Mouse (Mus musculus) v-Abl transformed pro-B cells (cell line): Measurements from ENCODE around the gene Tmem269.

Experiments used
- in situ Hi-C, 2 experiments: fragments of 400-800 bp; cut with MboI; formaldehyde crosslinking; loops; one replicate each; pipeline ENCODE4 v1.15.1; 2025; ENCODE audit not compliant: unreplicated experiment in 2 of 2

Tmem269 gene

DNA sequence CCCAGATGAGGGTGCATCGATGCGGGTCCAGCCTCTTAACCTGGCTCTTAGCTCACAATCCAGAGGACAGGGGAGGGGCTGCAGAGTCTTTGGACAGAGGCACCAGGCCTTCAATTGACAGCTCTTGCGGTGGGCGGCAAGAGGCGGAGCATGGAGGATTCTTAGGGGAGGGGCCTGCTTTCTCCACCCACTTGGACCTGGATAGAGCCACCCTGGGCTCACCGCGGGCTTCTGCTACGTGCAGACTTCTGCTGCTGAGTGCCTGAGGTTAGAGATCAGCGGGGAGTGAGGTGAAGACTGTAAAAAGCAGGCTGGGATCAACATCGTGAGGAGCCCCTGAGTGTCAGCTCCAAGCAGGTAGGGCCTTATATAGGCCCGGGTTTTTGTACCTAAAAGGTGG lies at the start of gene Tmem269:
Gene Tmem269 (minus strand): TSS at position 49 of the 400 bp plus-strand sequence.
- in situ Hi-C loops = no loop called here

DNA sequence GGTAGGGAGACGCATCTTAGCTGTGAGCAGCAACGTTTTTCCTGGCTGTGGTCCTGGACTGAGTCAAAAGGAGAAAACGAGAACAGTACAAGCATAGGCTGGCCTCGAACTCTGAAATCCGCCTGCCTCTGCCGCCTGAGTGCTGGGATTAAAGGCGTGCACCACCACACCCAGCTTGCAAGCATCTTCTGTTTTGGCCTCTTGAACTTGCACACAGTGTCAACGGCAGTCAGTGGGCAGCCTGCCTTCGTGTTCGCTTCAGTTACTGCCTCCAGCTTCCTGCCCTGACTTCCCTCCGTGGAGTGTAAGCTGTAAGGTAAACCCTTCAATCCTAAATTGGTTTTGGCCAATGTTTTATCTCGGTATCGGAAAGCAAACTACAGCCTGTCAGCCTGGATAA lies 48.6 kb upstream of the Tmem269 start:
- in situ Hi-C loops = no loop called here

DNA sequence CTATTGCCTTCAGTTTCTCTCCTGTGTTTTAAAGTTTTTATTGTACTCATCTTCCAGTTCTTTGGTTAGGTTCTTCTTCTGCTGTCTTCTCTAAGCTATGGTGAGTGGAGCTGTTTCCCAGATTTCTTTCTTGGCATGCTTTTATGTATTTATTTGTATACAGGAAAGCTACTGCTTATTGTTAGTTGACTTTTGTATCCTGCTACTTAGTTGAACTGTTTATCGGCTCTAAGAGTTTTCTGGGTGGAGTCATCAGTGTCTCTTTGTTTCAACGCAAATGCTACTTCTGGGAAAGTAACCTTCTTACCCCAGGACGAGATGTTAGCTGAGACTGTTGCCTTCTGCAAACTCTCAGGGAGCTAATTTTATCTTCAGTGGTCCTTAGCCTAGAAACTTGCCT lies 45.4 kb upstream of the Tmem269 start:
- in situ Hi-C loops = no loop called here

DNA sequence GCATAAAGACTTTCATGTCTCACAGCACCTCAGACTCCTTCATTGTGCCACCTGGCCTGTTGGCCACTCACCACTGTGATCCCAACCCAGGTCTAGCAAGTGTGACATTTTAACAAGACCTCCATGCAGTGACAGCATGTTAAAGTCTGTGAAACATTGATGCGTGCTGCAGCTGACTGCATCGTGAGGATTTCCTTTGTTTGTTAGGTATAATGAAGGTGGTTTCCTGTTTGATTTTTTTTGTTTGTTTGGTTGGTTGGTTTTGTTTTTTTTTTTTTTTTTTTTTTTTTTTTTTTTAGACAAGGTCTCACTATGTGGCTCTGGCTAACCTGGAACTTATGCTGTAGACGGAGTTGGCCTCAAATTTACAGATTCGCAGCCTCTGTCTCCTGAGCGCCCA lies 44.5 kb upstream of the Tmem269 start:
- in situ Hi-C loops = no loop called here

DNA sequence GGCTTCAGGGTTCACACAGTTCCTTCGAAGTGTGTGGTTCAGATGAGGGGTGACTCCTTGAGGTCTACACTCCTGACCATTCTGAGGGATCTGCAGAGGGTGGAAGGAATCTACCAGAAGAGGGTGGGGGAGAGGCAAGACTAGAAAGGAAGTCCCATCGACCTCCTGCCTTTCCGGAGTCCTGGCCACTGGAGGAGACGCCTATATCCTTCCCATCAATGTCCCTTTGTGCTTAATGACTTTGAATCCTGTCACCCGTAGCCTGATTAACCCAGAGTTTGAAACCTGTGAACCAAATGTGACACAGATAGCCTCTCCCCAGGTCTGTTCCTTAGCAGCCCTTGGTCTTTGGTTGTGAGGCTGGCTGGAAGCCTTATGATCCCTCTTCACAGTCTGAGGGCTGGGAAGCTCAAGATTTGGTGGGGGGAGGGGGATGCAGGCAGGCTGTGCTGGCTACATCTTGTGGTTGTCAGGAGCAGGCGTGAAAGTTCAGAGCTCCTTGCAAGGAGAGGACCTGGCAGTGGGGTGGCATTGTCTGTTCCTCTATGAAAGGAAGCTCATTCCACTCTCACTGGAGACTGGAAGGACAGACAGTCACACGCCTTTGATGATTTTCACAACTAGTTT lies 43.2 kb upstream of the Tmem269 start:
- in situ Hi-C loops = no loop called here

DNA sequence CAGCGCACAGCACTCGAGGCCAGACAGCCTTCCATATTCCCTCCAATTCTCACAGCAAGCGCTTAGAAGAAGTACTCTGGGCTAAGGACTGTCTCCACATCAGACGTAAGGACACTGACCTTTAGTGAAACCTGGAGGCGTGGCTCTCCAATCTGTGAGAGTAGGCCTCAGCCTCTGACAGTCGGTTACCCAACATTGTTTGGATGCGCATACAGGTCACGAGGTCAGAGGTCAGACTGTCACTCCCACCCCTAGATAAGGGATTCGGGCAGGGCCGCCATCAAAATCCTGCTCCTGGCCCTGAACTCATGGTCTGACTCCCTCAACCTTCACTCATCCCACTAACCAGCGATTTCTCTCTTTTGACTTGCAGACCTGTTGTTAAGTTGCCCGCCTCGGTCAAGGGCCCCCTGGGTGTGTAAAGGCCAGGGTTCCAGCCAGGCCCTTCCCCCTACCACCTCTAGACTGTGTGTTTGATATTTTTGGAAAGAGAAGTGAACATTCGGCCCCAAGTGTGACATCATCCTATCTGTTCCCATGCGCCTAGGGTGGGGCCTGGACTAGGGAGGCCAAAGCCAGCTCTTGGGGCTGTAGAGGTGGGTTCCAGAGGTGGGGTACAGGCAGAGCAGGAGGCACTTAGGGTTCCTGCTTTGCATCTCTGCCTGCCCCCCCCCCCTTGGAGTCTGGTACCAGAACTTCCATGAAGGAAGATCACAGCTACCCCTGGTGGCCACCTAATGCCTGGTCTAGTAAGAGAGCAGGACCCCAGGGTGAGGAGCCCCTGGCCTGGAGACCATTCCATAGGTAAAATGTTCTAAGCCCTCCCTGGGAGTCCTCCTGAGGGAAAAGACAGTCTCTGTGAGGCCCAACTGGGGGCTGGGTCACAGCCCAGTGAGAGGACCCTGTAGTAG lies 41.6 kb upstream of the Tmem269 start:
- in situ Hi-C loops = no loop called here

DNA sequence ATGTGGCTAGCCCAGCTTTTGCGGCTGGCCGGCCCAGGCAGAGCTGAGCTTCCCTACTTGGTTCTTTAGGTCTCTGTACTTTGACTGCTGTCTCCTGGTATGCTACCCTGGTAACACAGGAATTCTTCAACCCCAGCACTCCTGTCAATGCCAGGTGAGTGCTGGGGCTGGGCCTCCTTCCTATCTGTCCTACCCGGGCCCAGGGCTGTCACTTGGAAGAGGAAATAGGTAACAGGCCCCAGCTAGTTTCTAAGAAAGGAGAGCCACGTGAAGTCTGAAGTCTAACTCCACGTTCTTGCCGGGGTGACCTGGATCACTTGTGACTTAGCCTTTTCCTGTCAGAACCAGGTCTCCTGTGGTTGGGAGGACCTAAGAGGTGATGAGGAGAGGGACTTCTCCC lies 39.1 kb upstream of the Tmem269 start:
- in situ Hi-C loops = no loop called here

DNA sequence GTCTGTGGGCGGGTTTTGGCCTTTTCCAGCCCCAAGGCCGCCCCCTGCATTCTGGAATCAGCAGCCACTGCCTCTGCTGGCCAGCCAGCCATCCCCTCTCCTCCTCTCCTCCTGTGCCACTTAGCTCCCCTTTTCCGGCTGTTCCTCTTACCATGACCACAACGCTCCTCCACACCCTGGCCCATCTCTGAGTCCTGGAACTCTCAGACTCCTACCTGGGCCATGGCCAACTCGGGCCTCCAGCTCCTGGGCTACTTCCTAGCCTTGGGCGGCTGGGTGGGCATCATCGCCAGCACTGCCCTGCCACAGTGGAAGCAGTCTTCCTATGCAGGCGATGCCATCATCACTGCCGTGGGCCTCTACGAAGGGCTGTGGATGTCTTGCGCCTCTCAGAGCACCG lies 37.3 kb upstream of the Tmem269 start, which contains the start of gene Cldn19:
Gene Cldn19 (plus strand): TSS at position 64 of the 400 bp plus-strand sequence.
- in situ Hi-C loops = no loop called here

DNA sequence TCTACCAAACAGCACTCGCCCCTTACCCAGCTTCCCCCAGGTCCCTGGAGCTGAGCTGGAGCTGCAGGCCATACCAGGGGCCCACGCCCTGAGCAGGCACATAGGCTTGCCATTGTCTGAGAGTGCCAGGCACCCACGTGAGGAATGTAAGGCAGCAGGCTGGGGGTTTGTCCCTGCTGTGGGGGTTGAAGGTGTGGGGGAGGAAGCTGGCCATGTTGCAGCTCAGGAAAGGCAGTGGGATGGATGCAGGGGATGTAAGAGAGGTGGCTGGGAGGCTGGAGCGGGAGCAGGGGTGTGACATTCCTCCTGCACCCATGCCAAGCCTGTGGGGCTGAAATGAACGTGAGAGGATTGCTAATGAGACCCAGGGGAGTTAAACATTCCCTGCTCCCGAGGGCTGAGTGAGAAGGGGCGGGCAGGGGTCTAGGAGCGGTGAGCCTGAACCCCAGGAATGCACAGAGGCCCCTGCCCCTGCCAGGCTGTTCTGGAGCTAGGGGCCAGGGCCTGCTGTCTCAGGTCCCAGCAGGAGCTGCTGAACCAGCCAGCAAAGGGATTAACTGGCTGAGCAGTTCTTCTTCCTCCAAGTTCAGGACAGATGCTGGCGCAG lies 36.1 kb upstream of the Tmem269 start:
- in situ Hi-C loops = loop anchor here (5.0 kb wide), 2 partner anchors 88 to 543 kb away; no protein-coding TSS in a partner anchor

DNA sequence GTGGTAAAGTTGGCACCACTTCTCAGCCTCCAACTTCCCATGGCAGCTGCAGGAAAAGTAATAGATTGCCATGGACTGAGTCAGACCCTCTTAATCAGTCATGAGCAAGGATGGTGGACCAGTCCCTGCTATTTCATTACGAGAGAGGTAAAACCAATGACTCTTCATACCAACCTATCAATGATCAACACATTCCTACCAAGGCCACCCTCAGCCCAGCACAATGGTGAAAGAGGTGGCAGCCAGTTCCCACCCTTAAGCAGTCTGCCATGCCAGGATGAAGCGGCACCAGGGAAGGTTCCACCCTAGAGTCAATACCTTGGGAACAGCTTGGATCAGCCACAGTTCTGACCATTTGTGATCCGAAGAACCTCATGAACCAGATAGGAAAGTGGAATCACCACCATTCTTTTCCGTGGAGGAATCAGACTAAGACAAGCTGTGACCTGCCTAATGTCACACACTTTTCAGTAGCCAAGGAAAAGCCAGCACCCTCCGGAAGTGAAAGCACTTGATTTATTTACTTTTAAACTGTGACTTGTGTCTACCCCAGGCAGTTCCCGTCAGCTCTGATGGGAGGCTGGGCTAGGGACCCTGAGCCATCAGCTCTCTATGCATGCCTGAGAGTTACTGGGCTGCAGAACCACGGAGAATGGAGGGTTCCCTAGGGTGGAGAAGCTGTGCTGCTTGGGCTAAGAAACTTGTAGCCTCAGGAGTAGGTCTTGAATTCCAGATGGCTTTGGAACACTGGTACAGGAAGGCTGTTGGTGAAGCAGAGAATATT lies 34.2 kb upstream of the Tmem269 start:
- in situ Hi-C loops = loop anchor here (5.0 kb wide), 2 partner anchors 90 to 545 kb away; no protein-coding TSS in a partner anchor

DNA sequence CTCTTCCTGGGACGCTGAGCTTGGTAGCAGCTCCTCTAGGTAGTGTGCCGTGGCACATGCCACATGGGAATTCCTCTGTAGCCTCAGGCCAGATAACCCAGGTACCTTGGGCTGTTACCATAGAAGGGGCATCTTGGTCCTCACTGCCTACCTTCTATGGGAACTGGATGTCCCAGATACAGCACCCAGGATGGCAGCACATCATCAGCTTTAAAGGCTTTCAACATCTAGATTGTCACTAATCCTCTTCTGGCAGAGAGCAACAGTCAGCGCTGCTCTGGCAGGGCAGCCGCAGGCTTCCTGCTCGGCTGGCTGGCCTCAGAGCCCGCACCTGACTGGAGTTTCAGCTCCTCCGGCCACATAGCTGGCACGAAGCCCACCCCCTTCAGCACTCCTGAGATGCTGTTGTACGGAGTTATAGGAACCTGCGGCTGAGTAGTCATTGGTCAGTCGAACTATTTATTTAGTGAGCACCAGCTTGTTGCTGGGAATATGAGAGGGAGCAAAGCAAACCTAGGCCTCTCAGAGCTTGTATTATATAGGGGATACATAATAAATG lies 30.5 kb upstream of the Tmem269 start:
- in situ Hi-C loops = loop anchor here (5.0 to 10.0 kb wide), 10 partner anchors 94 to 879 kb away; partner anchors contain the start of genes Ccdc30 (in 1 of the 2), Foxj3 (in 1 of the 2), Frg2f1 (in 1 of the 2) and Guca2a (in 1 of the 2)

DNA sequence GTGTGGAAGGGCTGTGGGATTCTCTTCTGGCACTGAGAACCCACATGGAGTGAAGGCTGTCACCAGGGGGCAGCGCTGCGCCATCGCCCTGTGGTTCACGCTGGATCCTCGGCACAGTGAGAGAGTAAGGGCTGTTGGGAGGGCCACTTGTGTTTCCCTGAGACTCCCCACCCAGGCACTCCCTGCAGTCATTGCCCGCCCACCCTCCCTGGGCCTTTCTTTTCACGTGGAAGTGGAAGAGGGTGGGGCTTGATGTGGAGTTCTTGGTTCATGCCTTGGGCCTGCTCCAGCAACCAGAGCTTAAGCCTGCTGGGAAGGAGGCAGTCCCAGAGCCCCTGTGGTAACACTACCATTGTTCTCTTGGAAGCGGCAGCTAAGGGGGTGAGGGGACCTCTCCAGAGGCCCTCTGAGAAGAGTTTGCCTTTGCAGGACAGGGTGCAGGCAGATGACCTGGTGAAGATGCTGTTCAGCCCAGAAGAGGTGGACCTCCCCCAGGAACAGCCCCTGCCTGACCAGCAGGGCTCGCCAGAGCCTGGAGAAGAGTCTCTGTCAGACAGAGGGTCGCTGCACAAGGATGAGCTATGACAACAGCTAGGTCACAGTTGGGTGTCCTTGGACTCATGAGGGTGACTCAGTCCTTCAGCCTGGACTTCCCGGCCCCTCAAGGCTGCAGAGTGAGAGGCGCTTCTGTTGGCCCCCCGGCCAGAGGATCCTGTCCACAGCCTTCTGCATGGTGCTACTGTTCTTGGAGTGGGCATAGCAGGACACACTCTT lies 29.6 kb upstream of the Tmem269 start:
- in situ Hi-C loops = loop anchor here (5.0 to 10.0 kb wide), 10 partner anchors 95 to 880 kb away; partner anchors contain the start of genes Ccdc30 (in 1 of the 2), Foxj3 (in 1 of the 2), Frg2f1 (in 1 of the 2) and Guca2a (in 1 of the 2)

DNA sequence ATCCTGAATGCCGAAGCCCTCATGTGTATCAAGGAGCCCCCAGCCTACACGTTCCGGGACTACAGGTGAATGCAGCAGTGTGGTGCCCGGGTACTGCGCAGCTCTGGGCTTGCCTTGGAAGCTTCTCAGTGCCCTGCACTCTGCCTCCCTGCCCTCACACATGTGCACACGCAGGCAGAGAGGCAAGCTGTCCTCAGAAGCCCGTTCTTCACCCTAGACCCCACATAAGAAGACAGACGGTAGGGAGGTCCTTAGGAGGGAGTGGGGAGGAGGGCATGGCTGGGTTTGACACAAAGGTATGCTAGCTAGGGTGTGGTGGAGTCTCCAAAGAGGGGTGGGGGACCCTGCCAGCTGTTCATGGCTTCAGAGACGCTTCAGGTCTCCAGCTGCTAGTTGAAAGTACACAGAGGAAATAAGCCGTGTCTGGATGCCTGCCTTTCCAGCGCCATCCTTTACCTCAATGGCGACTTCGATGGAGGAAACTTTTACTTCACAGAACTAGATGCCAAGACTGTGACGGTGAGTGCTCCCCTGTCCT lies 28.7 kb upstream of the Tmem269 start:
- in situ Hi-C loops = loop anchor here (5.0 to 10.0 kb wide), 10 partner anchors 96 to 881 kb away; partner anchors contain the start of genes Ccdc30 (in 1 of the 2), Foxj3 (in 1 of the 2), Frg2f1 (in 1 of the 2) and Guca2a (in 1 of the 2)

DNA sequence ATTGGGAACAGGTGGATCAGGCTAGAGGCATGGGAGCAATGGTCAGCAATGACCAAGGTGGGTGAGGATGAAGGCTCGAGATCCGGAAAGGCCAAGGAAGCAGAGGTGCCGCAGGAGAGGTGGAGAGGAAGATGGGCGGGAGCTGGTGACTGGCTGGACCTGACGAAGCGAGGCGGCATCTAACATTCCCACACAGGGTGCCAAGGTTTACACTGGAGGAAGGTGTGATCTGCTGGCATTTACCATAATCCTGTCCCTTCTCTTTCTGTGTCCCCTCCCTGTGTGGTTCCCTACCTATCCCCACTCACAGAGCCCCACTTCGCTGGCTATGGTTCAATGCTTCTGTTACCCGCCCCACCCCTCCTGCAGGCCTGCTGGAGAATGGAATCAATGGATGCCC lies 27.9 kb upstream of the Tmem269 start:
- in situ Hi-C loops = loop anchor here (5.0 to 10.0 kb wide), 10 partner anchors 96 to 881 kb away; partner anchors contain the start of genes Ccdc30 (in 1 of the 2), Foxj3 (in 1 of the 2), Frg2f1 (in 1 of the 2) and Guca2a (in 1 of the 2)

DNA sequence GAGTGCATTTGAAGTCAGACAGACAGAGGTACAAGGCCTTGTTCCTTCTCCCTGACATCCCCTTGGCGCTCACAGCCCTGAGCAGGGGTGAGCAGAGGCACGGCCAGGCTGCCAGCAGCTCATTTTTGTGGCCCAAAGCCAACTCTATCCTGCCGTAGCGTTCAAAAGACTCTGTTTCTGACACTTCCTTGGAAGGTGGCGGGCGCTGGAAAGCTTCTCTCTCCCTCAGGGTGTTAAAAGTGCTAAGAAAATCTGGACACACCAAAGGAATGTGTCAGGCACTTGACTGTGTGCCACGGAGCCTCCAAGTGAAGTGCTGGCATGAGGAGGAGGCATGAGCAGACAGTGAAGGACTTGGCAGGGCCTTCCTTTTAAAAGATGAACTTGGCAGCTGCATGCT lies 27.5 kb upstream of the Tmem269 start:
- in situ Hi-C loops = loop anchor here (5.0 to 10.0 kb wide), 10 partner anchors 97 to 882 kb away; partner anchors contain the start of genes Ccdc30 (in 1 of the 2), Foxj3 (in 1 of the 2), Frg2f1 (in 1 of the 2) and Guca2a (in 1 of the 2)

DNA sequence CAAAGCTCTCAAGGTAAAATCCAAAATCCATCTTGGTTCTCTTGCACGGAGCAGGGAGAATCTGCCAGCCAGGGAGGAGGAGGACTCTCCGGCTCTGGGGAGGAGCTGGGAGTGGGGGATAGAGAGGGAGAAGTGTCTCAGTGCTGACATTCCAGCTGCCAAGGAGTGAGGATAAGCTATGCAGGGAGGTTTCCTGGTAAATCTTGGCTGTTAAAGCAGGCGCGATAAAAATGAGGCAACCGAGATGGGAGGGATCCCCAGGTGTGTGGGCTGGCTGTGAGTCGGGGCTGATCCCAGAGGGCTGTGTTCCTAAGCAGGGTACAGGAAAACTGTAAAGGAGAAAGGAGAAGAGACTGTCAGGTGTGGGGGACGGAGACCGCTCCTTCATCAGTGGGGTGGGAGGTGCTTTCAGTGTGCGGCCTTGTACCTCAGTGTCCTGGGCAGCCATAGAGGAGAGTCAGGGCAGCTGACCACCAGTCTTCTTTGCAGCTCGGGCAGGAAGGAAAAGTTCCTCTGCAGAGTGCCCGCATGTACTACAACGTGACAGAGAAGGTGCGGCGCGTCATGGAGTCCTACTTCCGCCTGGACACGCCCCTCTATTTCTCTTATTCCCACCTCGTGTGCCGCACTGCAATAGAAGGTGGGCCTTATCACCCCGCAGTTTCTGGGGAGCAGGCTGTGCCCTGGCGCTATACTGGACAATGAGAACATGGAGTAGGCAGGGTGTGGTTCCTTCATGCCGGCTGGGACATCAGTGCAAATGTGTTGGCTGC lies 26.6 kb upstream of the Tmem269 start:
- in situ Hi-C loops = loop anchor here (5.0 to 10.0 kb wide), 13 partner anchors 98 to 883 kb away; partner anchors contain the start of genes Ccdc30 (in 1 of the 2), Foxj3 (in 1 of the 2), Frg2f1 (in 1 of the 2) and Guca2a (in 1 of the 2)

DNA sequence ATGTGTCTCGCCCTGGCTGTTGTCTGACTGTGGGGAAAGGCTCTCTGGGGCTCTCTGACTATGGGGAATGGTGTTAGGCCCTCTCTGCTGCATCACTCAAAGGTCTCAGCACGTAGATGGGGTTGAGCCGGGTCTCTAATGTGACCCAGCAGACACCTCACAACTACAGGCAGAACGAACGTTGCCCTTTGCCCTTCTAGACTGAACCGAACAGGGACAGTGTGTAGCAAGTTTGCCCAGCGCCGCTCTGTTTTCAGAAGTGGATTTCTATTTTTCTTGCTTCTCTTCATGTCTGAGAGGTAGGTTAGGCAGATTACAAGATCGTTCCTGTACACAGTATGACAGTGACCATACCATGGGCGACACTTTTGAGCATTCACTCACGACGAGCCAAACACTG lies 24.6 kb upstream of the Tmem269 start:
- in situ Hi-C loops = loop anchor here (5.0 to 10.0 kb wide), 11 partner anchors 172 to 882 kb away; partner anchors contain the start of genes Ccdc30 (in 1 of the 2), Foxj3 (in 1 of the 2), Frg2f1 (in 1 of the 2) and Guca2a (in 1 of the 2)
